Mouse (Mus musculus) cerebellum, adult 2 months (tissue): Measurements from ENCODE around the gene Atp5k. TPM values are rescaled to one million over a fixed set of nuclear protein-coding genes. Genes with fewer than 3 reads are reported as not detected.

Source experiments
- DNase-seq, 2 experiments: peaks; one replicate each; pipeline ENCODE4 v3.0.0; 2021
- H3K27ac ChIP-seq: fragments of 200-500 bp; 2 replicates; pipeline ENCODE4 v1.5.1; 2012; ENCODE audit warnings: low read length, control low read depth, inconsistent platforms; ENCODE audit not compliant: insufficient read depth
- H3K27me3 ChIP-seq: fragments of 200-500 bp; 2 replicates; pipeline ENCODE4 v1.6.1; 2012; ENCODE audit warnings: inconsistent platforms, mild to moderate bottlenecking, low read length, moderate library complexity; ENCODE audit not compliant: control insufficient read depth, insufficient read depth
- H3K4me1 ChIP-seq: fragments of 200-500 bp; 2 replicates; pipeline ENCODE4 v1.6.1; 2011; ENCODE audit warnings: low read length; ENCODE audit not compliant: control insufficient read depth, insufficient read depth
- H3K4me3 ChIP-seq: fragments of 200-500 bp; replicated peaks from 2 replicates; pipeline ENCODE3; 2011; ENCODE audit warnings: mild to moderate bottlenecking, low read depth, low read length, control low read depth; ENCODE audit not compliant: insufficient read depth
- CTCF ChIP-seq: fragments of 200-500 bp; IDR thresholded peaks from 2 replicates; pipeline ENCODE4 v1.5.1; 2011; ENCODE audit warnings: low read depth, mild to moderate bottlenecking, control low read depth, low read length, moderate library complexity, borderline replicate concordance; ENCODE audit not compliant: insufficient read depth
- POLR2A ChIP-seq: fragments of 200-500 bp; IDR thresholded peaks from 2 replicates; pipeline ENCODE4 v1.6.1; 2011; ENCODE audit warnings: low read length, control low read depth, borderline replicate concordance; ENCODE audit not compliant: insufficient read depth
- WGBS: fragments of 180-500 bp; shearing (Covaris S2); methylation state at CpG from one replicate; pipeline ENCODE4 v1.1.7; 2018; 5-methylcytosine and 5-hydroxymethylcytosine counted together
- polyA plus RNA-seq: library from polyadenylated mRNA; depleted of rRNA; stranded (reverse); fragments of >200 nt; gene quantifications from 2 replicates; pipeline ENCODE4 v1.2.3, GENCODE M21; 2012

The Atp5k gene
- polyA plus RNA-seq, 1 experiment, result 395 TPM

DNA sequence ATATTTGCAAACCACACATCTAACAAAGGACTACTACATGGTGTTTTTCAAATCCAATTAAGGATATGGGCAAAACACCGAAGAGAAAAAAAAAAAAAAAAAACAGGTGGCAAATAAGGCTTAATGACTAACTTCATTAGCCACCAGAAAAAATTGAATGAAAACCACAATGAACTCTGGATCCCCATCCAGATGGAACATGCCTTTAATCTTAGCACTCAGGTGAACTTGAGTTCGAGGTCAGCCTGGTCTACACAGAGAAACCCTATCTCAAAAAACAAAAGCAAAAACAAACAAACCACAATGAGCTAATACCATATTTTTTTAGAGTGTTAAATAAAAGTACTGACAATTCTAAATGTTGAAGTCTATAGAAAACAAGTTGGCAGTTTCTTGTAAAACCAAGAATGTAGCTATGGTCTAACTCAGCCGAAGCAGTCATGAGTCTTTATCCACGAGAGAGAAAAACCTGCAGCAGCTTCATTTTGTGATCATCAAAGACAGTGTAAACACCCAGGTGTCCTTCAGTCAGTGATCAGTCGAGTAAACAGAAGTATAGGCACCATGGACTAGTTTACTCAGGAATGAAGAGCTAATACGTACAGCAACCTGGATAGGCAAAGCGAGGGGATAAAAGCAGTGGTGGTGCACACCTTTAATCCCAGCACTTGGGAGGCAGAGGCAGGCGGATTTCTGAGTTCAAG is 16.7 kb upstream of the Atp5k start:
- 82% methylated on average over 8 of the region's 8 CpGs for whole genome bisulfite sequencing
- DNase-seq, result no peak
- Histone ChIP-seq H3K4me1 (0 out of 2 replicates have a peak, but pooled peaks cover 3% of the 10 kb centered on the region), H3K27me3 (no peaks in the 10 kb centered on the region), H3K4me3 (no peak overlapping the region), H3K27ac (no peak overlapping the region)
- TF ChIP-seq CTCF, result no peak
- TF ChIP-seq POLR2A, result no peak

DNA sequence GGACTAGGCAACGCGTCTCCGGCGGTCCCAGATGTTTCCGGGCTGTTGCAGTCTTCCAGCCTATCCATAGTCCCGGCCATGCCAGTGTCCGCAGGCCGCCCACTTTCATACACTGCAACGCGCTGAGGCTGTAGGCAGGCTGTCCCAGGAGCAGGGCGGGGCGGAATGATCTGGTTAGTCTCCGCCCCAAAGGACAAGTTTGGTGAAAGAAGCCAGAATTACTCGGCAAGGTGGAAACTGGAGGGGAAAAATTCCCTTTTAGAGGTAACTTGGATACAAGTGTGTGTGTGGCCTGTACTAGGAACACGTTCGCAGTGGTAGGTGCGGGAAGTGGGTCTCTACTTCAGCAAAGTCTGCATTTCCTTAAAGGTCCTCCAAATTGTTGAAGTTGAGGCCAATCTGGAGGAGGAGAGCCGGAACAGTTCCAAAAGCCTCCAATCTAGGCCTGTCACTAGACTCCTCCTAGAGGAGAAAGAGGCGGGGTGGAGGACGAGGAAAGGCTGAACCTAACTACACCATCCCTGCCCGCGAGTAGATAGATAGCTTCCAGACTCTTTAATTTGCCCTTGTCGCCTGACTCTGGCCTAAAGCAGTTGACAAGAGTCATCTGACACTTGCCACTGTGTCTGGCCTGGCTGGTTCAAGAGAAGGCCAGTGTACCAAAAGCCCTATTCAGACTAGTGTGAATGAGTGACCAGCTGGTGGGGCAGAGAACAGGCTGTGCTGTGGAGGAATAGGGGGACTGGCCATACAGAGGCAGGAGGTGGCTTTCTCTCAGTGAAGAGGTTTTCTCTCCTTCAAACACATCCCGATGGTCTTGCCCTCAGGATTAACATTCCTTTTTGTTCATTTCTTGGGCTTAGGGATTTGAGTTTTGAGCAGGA is 14.8 kb upstream of the Atp5k start, which contains the start of gene Mfsd7a:
Mfsd7a (minus strand) TSS at position 107 of the 884 bp plus-strand sequence.
- no peak within 1 kb of the TSS for H3K4me3 ChIP-seq
- H3K27me3 ChIP-seq, result no peaks in the 10 kb centered on the region
- no peak for TF ChIP-seq CTCF
- TF ChIP-seq POLR2A, result no peak
- H3K27ac ChIP-seq, result no peak within 1 kb of the TSS
- DNase-seq, result no peak
- 27% methylated on average over 24 of the region's 24 CpGs for WGBS
- H3K4me1 ChIP-seq, result 0 out of 2 replicates have a peak, but pooled peaks cover 3% of the 10 kb centered on the region

DNA sequence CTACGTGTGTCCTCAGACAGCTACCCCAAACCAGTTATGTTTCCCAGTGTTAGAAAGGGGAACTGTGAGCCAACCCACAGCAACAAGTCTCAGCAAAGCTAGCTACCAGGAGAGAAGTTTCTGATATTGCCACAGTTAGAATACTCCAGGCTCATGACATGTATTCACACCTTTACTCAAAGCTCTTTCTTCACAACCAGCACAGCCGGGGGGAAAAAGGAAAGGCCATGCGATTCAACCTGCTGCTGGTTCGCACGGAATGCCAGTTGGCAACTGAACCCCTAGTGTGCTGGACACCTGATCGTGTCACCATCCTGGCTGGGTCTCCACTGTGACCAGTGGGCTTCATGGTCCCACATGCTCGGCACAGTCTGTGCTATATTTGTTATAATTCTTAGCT is 13.6 kb upstream of the Atp5k start:
- TF ChIP-seq CTCF (no peak), POLR2A (no peak)
- H3K27me3 ChIP-seq, result no peaks in the 10 kb centered on the region
- 35% methylated on average over 7 of the region's 7 CpGs for WGBS
- no peak overlapping the region for H3K27ac ChIP-seq
- 0 out of 2 replicates have a peak, but pooled peaks cover 3% of the 10 kb centered on the region for H3K4me1 ChIP-seq
- no peak overlapping the region for H3K4me3 ChIP-seq
- DNase-seq, result no peak

DNA sequence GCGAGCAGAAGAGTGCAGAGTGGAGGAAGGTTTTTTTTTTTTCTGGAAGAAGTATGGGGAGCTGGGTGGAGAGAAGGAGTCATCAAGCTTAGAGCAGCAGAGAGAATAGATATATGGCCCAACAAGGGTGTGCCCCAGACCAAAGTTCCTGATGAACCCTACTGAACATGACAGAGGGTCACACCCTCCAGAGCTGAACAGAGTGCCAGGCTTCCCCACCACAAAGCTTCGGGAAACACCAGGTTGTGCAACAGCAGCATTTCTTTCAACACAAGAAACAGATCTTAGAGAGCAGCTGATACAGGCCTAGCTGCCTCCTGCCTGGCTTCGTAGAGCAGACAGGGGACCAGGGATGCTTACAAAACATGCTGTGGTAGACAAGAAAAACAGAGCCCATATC is 12.7 kb upstream of the Atp5k start:
- H3K27ac ChIP-seq, result no peak overlapping the region
- DNase-seq, result no peak
- 0 out of 2 replicates have a peak, but pooled peaks cover 3% of the 10 kb centered on the region for H3K4me1 ChIP-seq
- H3K27me3 ChIP-seq, result no peaks in the 10 kb centered on the region
- H3K4me3 ChIP-seq, result no peak overlapping the region
- WGBS, result 89% methylated on average over 3 of the region's 3 CpGs
- TF ChIP-seq POLR2A (no peak), CTCF (no peak)

DNA sequence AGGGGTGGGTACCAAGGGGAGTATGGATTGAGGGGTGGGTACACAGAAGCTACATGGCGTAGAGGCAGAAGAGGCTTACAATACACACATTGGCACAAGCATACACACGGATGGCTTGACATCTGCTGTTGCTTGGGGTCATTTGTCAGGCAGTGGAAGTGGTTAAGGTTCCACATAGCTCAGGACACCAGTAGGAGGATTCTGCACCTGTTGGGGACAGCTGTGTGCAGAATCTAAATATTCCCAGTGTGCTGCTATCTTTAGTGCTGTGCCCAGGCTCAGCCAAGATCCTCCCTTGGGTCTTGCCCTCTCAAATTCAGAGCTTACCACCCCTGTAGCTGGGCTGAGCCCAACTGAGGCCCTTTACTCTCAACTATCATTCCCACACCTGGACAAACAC is 1.9 kb upstream of the Atp5k start:
- TF ChIP-seq POLR2A (no peak), CTCF (no peak)
- 63% methylated on average over 2 of the region's 2 CpGs for WGBS
- H3K4me1 ChIP-seq, result peaks cover 3% of the 10 kb centered on the region; the same call in 1 of the 2 replicates
- no peaks in the 10 kb centered on the region; the same call in 1 of the 2 replicates for H3K27me3 ChIP-seq
- H3K27ac ChIP-seq, result no peak overlapping the region
- no peak overlapping the region for H3K4me3 ChIP-seq
- no peak for DNase-seq

DNA sequence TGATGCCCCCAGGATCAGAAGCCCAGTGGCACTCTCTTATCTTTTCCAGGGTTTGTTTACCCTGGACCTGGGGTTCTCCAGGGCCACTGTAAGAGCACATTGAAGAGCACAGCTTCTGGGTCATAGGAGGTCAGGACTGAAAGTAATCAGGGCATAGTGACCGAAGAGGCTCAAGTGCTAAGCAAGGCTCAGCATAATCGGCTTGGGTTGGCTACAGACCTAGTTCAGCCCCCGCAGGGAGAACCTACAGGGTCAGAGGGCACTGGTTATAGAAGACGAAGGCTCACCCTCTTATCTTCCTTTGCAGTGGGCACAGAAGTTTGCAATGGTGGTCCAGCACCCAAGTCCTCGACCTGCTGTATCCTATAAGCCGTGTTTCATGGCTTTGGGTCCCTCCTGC is 3.1 kb downstream of the Atp5k start:
- Histone ChIP-seq H3K27me3 (no peaks in the 10 kb centered on the region), H3K4me1 (peaks cover 3% of the 10 kb centered on the region; the same call in 1 of the 2 replicates), H3K27ac (no peak overlapping the region), H3K4me3 (no peak overlapping the region)
- no peak for DNase-seq
- WGBS, result 92% methylated on average over 6 of the region's 6 CpGs
- TF ChIP-seq POLR2A (no peak), CTCF (no peak)

DNA sequence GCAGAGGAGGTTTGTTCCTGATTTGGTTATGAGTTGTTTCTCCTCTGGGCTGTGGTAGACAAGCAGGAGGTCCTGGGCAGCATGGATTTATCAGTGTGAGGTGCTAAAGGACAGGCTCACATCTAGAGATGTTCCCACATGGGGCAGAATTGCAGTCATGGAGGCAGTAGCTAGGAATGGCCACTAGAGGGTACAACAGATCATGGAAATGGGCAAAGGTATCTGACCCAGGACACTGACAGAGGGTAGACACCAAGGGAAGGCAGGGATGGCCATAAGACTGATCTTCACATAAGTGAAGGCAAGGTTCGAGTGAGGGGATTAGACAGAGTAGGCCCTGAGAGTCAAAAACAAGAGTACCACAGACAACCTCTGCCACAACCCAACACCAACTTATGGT is 7.1 kb downstream of the Atp5k start:
- TF ChIP-seq CTCF (peak; percentile 92), POLR2A (no peak)
- Histone ChIP-seq H3K27me3 (no peaks in the 10 kb centered on the region), H3K4me3 (no peak overlapping the region), H3K4me1 (no peaks in the 10 kb centered on the region), H3K27ac (no peak overlapping the region)
- WGBS, result 44% methylated on average over 1 of the region's 1 CpGs
- peak; percentile 66 to 69 for DNase-seq

DNA sequence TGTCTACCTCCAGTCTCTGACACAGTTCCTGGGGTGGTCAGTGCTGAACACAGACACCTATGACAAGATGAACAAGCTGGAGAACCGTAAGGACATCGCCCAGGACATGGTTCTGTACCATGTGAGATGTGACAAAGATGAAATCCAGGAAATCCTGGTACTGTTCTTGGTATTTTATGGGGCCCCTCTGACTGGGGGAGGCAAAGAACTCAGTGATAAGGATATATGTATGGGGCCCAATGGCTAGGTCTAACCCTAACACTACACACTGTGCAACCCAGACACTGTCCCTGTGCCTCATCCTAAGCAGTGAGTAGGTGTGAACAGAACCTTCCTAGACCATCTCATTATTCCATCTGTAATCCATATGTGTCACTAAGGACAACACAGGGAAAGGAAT is 10.8 kb downstream of the Atp5k start:
- TF ChIP-seq POLR2A (no peak), CTCF (no peak)
- no peak overlapping the region for H3K27ac ChIP-seq
- H3K4me1 ChIP-seq, result no peaks in the 10 kb centered on the region
- H3K27me3 ChIP-seq, result no peaks in the 10 kb centered on the region
- no peak for DNase-seq
- H3K4me3 ChIP-seq, result no peak overlapping the region
- WGBS, result 65% methylated on average over 2 of the region's 2 CpGs
